Mouse (Mus musculus) frontal cortex, postnatal 14 days (tissue): ENCODE data around the gene Olfr414.
A peak's percentile ranks its signal among the peaks of the same experiment; 100 is the strongest.

ENCODE experiments used
- DNase-seq, 2 experiments: peaks; one replicate each; pipeline ENCODE4 v3.0.0; 2022; ENCODE audit warnings: low spot score in 2 of 2

Gene Olfr414

DNA sequence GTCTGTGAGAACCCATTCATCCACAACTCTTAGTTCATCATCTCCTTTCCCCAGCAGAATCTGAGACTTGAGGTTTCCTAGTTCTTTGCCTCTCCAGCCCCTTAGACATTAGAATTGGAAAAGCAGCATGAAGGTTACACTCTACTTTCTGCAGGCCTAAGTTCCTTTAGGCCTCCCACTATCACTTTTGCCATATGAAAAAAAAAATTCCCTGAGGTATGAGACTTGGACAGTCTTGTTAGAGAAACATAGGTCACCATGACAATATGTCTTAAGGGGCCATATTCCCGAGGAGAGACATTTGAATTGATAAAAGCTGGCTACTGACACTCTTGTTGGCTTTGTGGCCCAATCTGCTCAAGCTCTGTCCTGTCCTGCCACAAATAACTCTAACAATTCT lies at the start of gene Olfr414:
Olfr414 (plus strand) TSS at position 301 of the 400 bp plus-strand sequence.
- no peak for DNase-seq

DNA sequence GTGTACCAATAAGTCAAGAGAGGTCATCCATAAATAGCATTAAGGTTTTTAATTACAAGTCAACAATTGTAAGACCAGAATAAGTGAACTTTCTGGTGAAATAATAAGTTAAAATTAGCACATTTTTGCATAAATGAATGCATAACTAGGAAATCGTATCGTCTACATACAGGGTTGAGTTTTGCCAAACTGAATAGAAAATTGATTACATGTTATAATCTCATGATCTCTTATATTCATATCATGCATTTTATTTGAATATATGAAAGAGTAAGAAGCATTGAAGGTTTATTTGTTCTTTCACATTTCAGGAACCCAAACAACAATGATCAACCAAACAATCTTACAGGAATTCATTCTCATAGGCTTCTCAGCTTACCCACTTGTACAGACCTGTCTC lies 33.1 kb upstream of the Olfr414 start, which contains the start of gene Olfr248:
Olfr248 (plus strand) TSS at position 301 of the 400 bp plus-strand sequence.
- no peak for DNase-seq

DNA sequence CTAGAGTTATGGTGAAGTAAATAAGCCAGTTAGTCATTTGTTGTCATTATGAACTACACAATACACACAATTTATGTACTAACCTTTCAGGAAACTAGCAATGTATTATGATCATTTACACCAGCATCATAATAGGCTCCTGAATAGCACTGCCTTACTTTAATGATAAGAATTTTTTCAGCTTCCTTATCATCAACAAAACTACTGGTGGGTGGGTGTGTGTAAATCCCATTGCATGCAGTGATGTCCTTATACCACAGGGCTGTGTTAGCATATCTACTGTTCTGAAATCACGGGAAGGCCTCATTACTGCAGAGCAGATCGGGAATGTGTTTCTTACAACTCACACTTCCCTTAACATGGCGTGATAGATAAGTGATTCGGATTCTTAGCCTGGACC lies 905 bp upstream of the Olfr414 start:
- no peak for DNase-seq

DNA sequence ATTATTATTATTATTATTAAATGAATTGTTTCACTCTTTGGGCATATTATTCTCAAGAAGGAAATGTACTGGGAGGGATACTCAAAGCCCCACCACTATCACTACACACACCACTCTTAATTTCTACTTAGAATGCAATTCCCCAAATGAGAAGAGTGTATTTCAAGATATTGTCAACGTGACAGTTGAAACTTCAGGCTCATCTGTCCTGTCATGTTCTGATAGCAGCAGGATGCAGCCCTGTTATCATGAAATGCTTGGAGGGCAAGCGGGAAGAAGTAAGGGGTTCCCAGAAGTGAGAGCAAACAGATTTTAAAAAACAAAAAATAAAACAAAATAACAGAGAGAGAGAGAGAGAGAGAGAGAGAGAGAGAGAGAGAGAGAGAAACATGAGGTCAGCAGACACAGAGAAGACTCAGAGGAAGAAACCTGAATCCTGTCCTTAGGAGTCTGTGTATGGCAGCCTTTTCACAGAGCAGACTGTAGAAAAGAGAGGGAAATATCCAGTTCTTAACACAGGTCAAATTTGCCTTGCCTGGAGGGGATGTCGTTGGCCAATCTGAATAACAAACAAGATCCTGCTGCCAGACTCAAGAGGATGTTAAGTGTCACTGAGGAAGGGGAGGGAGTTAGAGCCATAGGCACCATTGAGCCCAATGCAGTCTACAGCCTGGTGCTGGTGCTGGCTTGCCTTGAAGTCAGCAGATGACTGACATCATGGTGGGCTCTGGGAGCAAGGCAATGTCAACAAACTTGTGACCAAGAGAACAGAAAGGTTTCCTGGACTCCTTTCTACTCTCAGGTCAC lies 2.5 kb downstream of the Olfr414 start:
- DNase-seq = no peak

DNA sequence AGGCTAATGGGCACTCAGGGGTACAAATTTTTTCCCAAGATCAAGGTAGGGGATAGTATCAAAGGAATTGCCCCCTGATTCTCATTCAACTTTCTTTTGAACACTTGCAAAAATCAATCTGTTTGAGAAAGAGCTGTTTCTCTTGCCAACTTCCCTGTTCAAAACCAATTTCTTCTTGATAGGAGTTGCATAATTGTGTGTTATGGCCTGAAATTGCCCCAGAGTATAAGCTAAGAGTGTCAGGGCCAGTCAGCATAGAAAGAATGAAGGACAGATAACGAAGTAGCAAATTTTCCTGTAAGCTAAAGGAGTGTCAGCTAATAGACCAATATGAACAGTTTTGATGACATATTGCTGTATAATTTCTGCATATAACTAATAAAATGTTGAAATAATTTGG lies 3.5 kb downstream of the Olfr414 start:
- DNase-seq = no peak

DNA sequence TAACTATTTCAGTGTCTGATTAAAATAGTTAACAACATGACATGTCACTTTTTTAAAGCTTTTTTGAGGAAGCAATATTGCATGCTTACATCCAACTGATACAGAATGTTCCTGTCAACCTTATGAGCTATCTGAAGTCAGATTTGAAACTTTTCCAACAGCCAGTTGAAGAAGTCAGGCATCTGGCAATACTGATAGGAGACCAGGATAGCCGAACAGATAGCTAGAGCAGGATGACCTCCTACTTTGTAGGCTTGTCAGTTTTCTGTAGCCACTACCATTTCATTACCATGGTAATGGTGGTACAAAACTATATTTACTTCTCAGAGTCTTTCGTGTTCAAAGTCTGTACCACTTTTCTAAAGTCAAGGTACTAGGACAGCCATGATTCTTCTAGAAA lies 4.5 kb downstream of the Olfr414 start:
- DNase-seq = no peak

DNA sequence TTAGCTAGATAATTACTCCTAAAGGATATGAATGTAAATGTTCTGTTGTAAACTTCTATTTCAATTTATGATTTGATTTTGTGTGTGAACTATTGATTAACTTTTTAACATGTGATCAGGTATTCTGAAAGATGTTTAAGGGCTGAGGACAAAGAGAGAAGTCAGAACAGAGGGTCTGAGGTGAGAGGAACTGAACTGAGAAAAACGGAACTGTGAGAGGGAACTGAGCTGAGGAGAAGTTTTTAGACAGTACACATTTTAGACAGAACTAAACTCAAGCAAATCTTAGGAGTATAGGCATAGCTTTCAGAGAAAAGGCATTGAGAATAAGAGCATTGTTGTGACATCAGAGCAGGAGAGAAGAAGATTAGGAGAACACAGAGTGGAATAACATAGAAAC lies 10.3 kb downstream of the Olfr414 start:
- DNase-seq = no peak

DNA sequence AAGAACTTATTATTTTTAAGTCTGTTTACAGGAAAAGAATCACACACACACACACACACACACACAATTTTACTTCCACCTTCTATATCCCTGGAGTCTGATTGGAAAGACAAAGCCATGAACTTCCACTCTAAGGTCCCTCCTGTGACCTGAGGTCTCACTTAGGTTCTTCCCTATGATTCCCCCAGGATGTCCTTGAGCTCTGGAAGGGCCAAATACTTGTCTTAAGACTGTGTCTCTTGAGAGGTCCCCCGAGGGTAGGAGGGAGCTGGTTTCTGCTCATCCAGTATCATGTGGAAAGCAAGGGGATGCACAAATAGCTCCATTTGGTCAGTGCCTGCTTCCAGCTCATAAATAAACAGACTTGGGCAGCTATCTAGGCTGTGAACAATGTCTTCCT lies 17.9 kb downstream of the Olfr414 start, which contains the start of gene Olfr220:
Olfr220 (plus strand) TSS at position 301 of the 400 bp plus-strand sequence.
- DNase-seq = no peak

DNA sequence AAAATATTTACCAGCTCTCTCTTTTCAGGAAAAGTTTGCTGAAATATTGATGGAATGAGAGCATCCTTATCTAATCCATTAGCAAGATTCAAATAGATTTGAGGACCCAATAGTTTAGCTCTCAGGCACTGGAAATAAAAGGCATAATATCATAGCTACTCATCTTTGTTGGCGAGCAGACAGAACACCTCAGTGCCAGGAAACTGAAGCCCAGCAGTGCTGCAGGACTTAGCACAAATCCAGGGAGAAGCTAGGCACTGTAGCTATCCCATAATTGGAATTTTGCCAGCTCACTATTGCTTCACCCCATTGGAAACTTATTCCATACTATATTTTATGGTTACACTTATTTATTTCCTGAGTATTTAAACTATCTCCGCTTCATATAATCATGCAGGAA lies 31.2 kb downstream of the Olfr414 start:
- DNase-seq = no peak

DNA sequence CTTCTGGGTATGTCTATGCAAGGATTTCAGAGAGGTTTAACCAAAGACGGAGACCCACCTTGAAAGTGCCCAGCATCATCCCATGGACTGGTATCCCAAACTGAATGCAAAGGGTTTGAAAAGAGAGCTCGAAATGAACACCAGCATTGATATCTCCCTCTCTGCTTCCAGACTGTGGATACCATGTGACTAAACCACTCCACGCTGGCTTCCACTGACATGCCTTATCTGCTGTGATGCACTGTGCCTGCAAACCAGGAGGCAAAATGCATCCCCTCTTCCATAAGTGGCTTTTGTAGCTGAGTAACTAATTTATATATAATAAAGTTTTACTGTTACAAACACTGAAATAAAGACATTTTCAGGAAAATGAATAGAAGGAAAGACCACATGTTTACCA lies 41.5 kb downstream of the Olfr414 start:
- DNase-seq = no peak

DNA sequence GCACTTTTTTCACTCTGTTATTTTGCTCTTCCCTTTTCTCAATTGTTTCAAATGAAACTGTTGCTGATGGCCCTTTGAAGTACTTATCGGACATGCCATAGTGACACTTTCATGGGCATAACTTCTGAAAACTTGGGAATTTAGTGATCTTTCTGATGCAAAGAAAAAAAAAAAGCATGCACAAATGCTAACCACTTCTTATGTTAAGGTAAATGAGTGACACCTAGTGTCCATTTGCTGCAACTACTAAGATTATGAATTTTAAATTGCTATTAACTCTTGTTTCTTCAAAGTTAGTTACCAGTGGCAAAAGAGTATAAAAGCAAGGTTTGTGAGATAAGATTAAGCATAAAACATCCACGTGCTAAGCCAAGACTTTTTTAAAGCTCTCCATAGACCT lies 42.4 kb downstream of the Olfr414 start:
- DNase-seq = no peak

DNA sequence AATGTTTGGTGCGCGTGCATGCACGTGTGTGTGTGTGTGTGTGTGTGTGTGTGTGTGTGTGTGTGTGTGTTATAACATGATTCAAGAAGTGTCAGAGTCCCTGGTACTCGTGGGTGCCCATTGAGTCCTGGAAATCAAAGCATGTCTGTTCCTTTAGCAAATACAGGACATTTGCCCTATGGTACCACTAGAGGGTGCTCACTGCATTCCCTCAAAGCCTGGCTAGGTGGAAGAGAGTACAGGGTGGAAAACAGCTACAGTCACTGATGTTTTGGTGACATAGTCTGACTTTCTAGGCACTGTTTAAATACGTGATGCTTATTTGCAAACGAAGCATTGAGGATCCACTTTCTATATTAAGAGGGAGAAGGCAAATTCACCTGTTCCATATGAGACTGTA lies 45.9 kb downstream of the Olfr414 start:
- peak; percentile 4 to 23 for DNase-seq

DNA sequence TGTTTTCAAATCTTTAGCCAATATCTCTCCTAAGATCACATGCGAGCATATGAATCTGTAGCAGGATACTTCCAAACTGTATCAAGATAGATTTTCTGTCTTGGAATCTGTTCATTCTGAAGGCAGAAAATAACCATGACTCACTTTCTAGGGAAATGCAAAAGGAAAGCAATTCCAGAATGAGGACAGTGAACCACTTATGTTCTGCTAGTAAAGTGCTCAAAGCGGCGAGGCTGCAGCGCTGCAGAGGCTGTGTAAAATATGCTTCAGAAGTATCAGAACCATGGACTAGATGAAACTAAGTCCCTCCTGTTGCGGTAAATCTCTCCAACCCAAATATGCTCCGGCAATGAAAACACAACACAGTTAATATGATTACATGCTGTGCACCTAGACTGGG lies 58.7 kb downstream of the Olfr414 start:
- no peak for DNase-seq
